Mouse (Mus musculus): ENCODE results near the gene Pklr. TPM values are rescaled to one million over a fixed set of nuclear protein-coding genes. Genes with fewer than 3 reads are reported as not detected.

Gene Pklr
- polyA plus RNA-seq, 1 experiment from 2014 or later = 0.66 TPM

- 83% methylated on average over 7 of the region's 7 CpGs for WGBS
- Histone ChIP-seq H3K27me3 (ENCODE audit: control insufficient read depth, insufficient read depth, low read length) (no peaks in the 10 kb centered on the region), H3K27ac (ENCODE audit: low read depth, low read length) (no peak overlapping the region), H3K9me3 (ENCODE audit: control insufficient read depth, low read length) (no peaks in the 10 kb centered on the region), H3K4me2 (ENCODE audit: low read depth, low read length) (no peak overlapping the region), H3K4me1 (ENCODE audit: control insufficient read depth, insufficient read depth, low read length) (no peaks in the 10 kb centered on the region), H3K4me3 (ENCODE audit: low read depth, low read length) (no peak overlapping the region), H3K9ac (replicated peaks; ENCODE audit: low read depth, low read length) (no peak overlapping the region), H3K36me3 (ENCODE audit: control insufficient read depth, insufficient read depth, low read length) (no peaks in the 10 kb centered on the region)
- no peak for ATAC-seq (ENCODE audit: low read depth)
Measured at GRCm38 (mm10) chr3:89133063-89133450, 2.9 kb upstream of the Pklr start.

DNA sequence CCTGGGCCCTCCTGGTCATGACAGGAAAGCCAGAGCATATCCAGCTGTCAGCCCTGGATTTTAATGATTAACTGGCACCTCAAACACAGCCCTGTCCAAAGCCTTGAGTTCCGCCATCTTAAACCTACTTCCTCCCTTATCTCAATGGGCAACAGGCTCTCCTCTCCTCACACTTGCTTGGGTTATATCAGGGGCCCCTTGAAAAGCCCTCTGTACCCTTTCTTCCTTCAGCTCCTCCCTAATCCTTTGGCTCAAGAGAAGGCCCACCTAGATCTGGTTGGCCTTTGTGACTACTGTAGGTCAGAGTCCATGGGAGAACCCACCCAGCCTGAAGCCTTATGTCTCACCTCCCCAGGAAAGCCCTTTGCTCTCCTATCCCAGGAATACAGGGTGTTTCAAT, 2.2 kb upstream of the Pklr start:
- Histone ChIP-seq H3K9ac (replicated peaks; ENCODE audit: low read depth, low read length) (no peak overlapping the region), H3K4me2 (ENCODE audit: low read depth, low read length) (no peak overlapping the region), H3K9me3 (ENCODE audit: control insufficient read depth, low read length) (no peaks in the 10 kb centered on the region), H3K27me3 (ENCODE audit: control insufficient read depth, insufficient read depth, low read length) (no peaks in the 10 kb centered on the region), H3K4me3 (ENCODE audit: low read depth, low read length) (no peak overlapping the region), H3K36me3 (ENCODE audit: control insufficient read depth, insufficient read depth, low read length) (no peaks in the 10 kb centered on the region), H3K27ac (ENCODE audit: low read depth, low read length) (no peak overlapping the region), H3K4me1 (ENCODE audit: control insufficient read depth, insufficient read depth, low read length) (no peaks in the 10 kb centered on the region)
- 84% methylated on average over 1 of the region's 1 CpGs for WGBS
- no peak for ATAC-seq (ENCODE audit: low read depth)

- no peak for ATAC-seq (ENCODE audit: low read depth)
- H3K4me3 ChIP-seq (ENCODE audit: low read depth, low read length) = no peak overlapping the region
- no peaks in the 10 kb centered on the region for H3K27me3 ChIP-seq (ENCODE audit: control insufficient read depth, insufficient read depth, low read length)
- 17% methylated on average over 9 of the region's 9 CpGs for WGBS
- H3K4me2 ChIP-seq (ENCODE audit: low read depth, low read length) = no peak overlapping the region
- H3K9me3 ChIP-seq (ENCODE audit: control insufficient read depth, low read length) = no peaks in the 10 kb centered on the region
- H3K9ac ChIP-seq (replicated peaks; ENCODE audit: low read depth, low read length) = no peak overlapping the region
- no peak overlapping the region for H3K27ac ChIP-seq (ENCODE audit: low read depth, low read length)
- no peaks in the 10 kb centered on the region for H3K36me3 ChIP-seq (ENCODE audit: control insufficient read depth, insufficient read depth, low read length)
- H3K4me1 ChIP-seq (ENCODE audit: control insufficient read depth, insufficient read depth, low read length) = no peaks in the 10 kb centered on the region
Measured at GRCm38 (mm10) chr3:89136365-89136764, 423 bp downstream of the Pklr start.

DNA sequence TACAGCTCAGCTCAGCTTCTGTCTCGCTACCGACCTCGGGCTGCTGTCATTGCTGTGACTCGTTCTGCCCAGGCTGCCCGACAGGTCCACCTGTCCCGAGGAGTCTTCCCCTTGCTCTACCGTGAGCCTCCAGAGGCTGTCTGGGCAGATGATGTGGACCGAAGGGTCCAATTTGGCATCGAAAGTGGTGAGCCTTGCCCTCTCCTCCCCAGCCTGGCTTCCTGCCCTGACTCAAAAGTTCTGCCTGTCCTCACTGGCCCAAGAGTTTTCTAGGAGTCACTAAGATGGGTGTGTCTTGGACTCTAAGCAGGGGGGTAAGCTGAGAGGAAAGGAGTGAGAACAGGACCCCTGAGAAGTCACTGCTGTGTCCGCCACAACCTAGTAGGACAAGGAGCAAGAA, 8.9 kb downstream of the Pklr start:
- no peaks in the 10 kb centered on the region for H3K27me3 ChIP-seq (ENCODE audit: control insufficient read depth, insufficient read depth, low read length)
- H3K9ac ChIP-seq (replicated peaks; ENCODE audit: low read depth, low read length) = no peak overlapping the region
- H3K4me2 ChIP-seq (ENCODE audit: low read depth, low read length) = no peak overlapping the region
- peaks cover 5% of the 10 kb centered on the region; the same call in 1 of the 2 replicates for H3K36me3 ChIP-seq (ENCODE audit: control insufficient read depth, insufficient read depth, low read length)
- no peak overlapping the region for H3K4me3 ChIP-seq (ENCODE audit: low read depth, low read length)
- ATAC-seq (ENCODE audit: low read depth) = no peak
- H3K27ac ChIP-seq (ENCODE audit: low read depth, low read length) = no peak overlapping the region
- WGBS = 83% methylated on average over 10 of the region's 10 CpGs
- no peaks in the 10 kb centered on the region for H3K9me3 ChIP-seq (ENCODE audit: control insufficient read depth, low read length)
- no peaks in the 10 kb centered on the region for H3K4me1 ChIP-seq (ENCODE audit: control insufficient read depth, insufficient read depth, low read length)

GRCm38 (mm10) chr3:89145566-89145965, 9.6 kb downstream of the Pklr start:
- Histone ChIP-seq H3K4me1 (ENCODE audit: control insufficient read depth, insufficient read depth, low read length) (no peaks in the 10 kb centered on the region), H3K9ac (replicated peaks; ENCODE audit: low read depth, low read length) (no peak overlapping the region), H3K27me3 (ENCODE audit: control insufficient read depth, insufficient read depth, low read length) (no peaks in the 10 kb centered on the region), H3K36me3 (ENCODE audit: control insufficient read depth, insufficient read depth, low read length) (peaks cover 5% of the 10 kb centered on the region; the same call in 1 of the 2 replicates), H3K4me3 (ENCODE audit: low read depth, low read length) (no peak overlapping the region), H3K4me2 (ENCODE audit: low read depth, low read length) (no peak overlapping the region), H3K27ac (ENCODE audit: low read depth, low read length) (no peak overlapping the region), H3K9me3 (ENCODE audit: control insufficient read depth, low read length) (no peaks in the 10 kb centered on the region)
- ATAC-seq (ENCODE audit: low read depth) = no peak
- 62% methylated on average over 8 of the region's 8 CpGs for WGBS

DNA sequence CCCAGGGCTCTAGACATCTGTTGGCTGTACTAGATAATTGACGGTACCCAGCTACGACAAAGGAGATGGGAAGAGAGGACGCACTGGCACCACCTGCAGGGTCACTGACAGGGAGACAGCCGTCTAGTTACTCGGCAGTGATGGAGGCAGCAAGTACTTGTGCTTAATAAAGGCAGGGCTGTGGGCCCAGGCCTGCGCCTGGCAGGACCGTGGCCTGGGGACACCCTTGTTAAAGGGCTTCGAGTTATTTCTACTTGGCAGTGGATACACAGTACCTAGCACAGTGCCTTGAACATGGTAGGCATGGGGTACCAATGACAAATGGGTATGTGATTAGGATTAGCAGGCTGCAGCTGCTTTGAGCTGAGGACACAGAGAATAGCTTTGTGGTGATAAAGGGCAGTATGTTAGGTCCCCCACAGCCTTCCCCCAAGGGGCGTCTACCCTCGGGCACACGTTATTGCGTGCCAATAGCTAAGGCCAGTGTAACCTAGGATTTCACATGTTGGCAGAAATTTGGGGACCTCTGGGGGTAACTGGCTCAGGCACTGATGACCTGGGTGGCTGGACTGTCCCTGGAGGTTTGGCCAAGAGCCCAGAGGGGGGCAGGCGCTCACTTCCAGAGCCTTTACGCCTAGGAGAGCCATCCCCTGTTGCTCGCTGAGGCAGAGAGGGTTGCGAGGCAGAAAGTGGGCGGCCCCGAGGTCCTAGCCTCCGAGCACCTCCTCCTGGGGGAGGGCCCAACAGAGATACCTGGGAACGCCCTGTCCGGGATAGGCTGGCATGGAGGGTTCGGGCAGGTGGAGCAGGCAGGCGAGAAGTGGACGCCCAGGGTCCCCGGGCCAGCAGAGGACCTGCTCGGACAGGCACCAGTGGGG, 11.4 kb downstream of the Pklr start:
- no peak overlapping the region for H3K9ac ChIP-seq (replicated peaks; ENCODE audit: low read depth, low read length)
- WGBS = 17% methylated on average over 26 of the region's 26 CpGs

GRCm38 (mm10) chr3:89147979-89148311, 12.0 kb downstream of the Pklr start:
- Histone ChIP-seq H3K27me3 (ENCODE audit: control insufficient read depth, insufficient read depth, low read length) (no peaks in the 10 kb centered on the region), H3K9me3 (ENCODE audit: control insufficient read depth, low read length) (no peaks in the 10 kb centered on the region), H3K4me1 (ENCODE audit: control insufficient read depth, insufficient read depth, low read length) (no peaks in the 10 kb centered on the region), H3K9ac (replicated peaks; ENCODE audit: low read depth, low read length) (no peak overlapping the region), H3K36me3 (ENCODE audit: control insufficient read depth, insufficient read depth, low read length) (peaks cover 5% of the 10 kb centered on the region), H3K4me3 (ENCODE audit: low read depth, low read length) (no peak overlapping the region), H3K27ac (ENCODE audit: low read depth, low read length) (no peak overlapping the region), H3K4me2 (ENCODE audit: low read depth, low read length) (no peak overlapping the region)
- ATAC-seq (ENCODE audit: low read depth) = no peak
- WGBS = 8% methylated on average over 15 of the region's 15 CpGs

More for the DNA sequence above, 11.4 kb downstream of the Pklr start:
- H3K9me3 ChIP-seq (ENCODE audit: control insufficient read depth, low read length) = no peaks in the 10 kb centered on the region
- no peak overlapping the region for H3K27ac ChIP-seq (ENCODE audit: low read depth, low read length)
- no peaks in the 10 kb centered on the region for H3K4me1 ChIP-seq (ENCODE audit: control insufficient read depth, insufficient read depth, low read length)
- H3K4me2 ChIP-seq (ENCODE audit: low read depth, low read length) = no peak overlapping the region
- H3K4me3 ChIP-seq (ENCODE audit: low read depth, low read length) = no peak overlapping the region
- no peaks in the 10 kb centered on the region for H3K27me3 ChIP-seq (ENCODE audit: control insufficient read depth, insufficient read depth, low read length)
- ATAC-seq (ENCODE audit: low read depth) = peak; percentile 20; the same call in 1 of the 2 replicates
- H3K36me3 ChIP-seq (ENCODE audit: control insufficient read depth, insufficient read depth, low read length) = peaks cover 5% of the 10 kb centered on the region

DNA sequence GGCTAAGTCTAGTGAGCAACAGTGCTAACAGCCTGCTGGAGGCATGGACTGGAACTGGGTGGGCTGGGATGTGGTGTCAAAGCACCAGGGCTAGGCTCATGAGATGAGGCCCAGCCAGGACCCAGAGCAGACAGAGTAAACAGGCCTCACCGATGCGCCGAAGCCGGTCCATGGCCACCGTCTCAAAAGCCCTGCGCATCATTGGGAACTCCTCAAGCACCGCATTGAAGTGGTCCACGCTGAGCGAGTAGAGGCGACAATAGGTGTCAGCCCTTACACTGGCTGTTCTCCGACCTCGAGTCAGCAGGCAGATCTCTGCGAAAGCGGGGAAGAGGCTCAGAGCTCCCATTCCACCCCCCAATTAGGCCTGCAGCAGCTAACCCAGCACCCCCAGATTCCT, 12.6 kb downstream of the Pklr start:
- WGBS = 74% methylated on average over 14 of the region's 14 CpGs
- Histone ChIP-seq H3K27ac (ENCODE audit: low read depth, low read length) (no peak overlapping the region), H3K4me1 (ENCODE audit: control insufficient read depth, insufficient read depth, low read length) (no peaks in the 10 kb centered on the region)

DNA sequence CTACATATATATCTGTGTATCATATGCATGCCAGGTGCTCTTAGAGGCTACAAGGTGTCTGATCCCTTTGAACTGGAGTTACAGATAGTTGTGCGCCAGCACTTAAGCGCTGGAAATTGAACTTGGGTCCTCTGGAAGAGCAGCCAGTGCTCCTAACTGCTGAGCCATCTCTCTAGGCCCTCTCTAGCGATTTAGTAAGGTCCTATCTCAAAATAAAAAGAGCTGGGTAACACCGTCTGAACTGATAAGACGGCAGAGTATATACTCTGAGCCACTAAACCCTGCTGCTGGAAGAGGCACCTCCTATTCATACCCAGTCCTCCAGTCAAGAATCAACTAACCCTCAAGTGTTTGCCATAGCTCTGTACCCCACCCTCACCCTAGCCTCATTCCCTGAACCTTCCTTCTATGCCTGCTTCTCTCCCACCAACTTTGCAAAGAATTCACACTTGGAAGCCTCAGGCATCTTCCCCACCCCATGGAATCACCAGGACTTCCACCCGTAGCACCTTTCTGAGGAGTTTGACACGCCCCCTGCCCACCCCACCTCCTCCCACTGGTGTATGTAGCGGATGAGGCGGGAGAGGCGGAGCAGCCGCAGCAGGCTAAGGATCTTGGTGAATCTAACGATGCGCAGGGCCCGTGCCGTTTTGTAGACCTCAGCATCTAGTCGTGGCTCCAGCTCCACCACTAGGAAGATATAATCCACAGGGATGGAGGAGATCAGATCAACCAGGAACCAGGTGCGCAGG, 16.3 kb downstream of the Pklr start:
- Histone ChIP-seq H3K27me3 (ENCODE audit: control insufficient read depth, insufficient read depth, low read length) (no peaks in the 10 kb centered on the region), H3K9ac (replicated peaks; ENCODE audit: low read depth, low read length) (no peak overlapping the region)
- no peak for ATAC-seq (ENCODE audit: low read depth)

More for the DNA sequence above, 12.6 kb downstream of the Pklr start:
- Histone ChIP-seq H3K4me3 (ENCODE audit: low read depth, low read length) (no peak overlapping the region), H3K27me3 (ENCODE audit: control insufficient read depth, insufficient read depth, low read length) (no peaks in the 10 kb centered on the region), H3K9ac (replicated peaks; ENCODE audit: low read depth, low read length) (no peak overlapping the region), H3K36me3 (ENCODE audit: control insufficient read depth, insufficient read depth, low read length) (peaks cover 5% of the 10 kb centered on the region), H3K4me2 (ENCODE audit: low read depth, low read length) (no peak overlapping the region), H3K9me3 (ENCODE audit: control insufficient read depth, low read length) (no peaks in the 10 kb centered on the region)
- ATAC-seq (ENCODE audit: low read depth) = no peak

More for the DNA sequence above, 16.3 kb downstream of the Pklr start:
- Histone ChIP-seq H3K4me1 (ENCODE audit: control insufficient read depth, insufficient read depth, low read length) (no peaks in the 10 kb centered on the region), H3K36me3 (ENCODE audit: control insufficient read depth, insufficient read depth, low read length) (peaks cover 5% of the 10 kb centered on the region), H3K4me3 (ENCODE audit: low read depth, low read length) (no peak overlapping the region), H3K27ac (ENCODE audit: low read depth, low read length) (no peak overlapping the region), H3K9me3 (ENCODE audit: control insufficient read depth, low read length) (no peaks in the 10 kb centered on the region), H3K4me2 (ENCODE audit: low read depth, low read length) (no peak overlapping the region)
- 56% methylated on average over 17 of the region's 17 CpGs for WGBS
